Mouse (Mus musculus) forebrain, embryonic 15.5 days (tissue): ENCODE results near the gene Purb. TPM values are rescaled to one million over a fixed set of nuclear protein-coding genes. Genes with fewer than 3 reads are reported as not detected.
A peak's percentile ranks its signal among the peaks of the same experiment; 100 is the strongest.
"Not testable (repeated sequence)": the region's sequence is repeated elsewhere in the genome, so short reads cannot be mapped to it uniquely, and the experiment has no call there.

Experiments
- ATAC-seq: fragments of 200-750 bp; cut with Nextera tagmentation; replicated peaks from 2 replicates; pipeline ENCODE4 v1.8.0; 2017; ENCODE audit warnings: mild to moderate bottlenecking, moderate TSS enrichment, moderate library complexity
- H3K27ac ChIP-seq: fragments of 300-500 bp; sonication (generic); replicated peaks from 2 replicates; pipeline ENCODE4 v1.5.1; 2015; ENCODE audit warnings: mild to moderate bottlenecking, inconsistent platforms
- H3K27me3 ChIP-seq: fragments of 300-500 bp; sonication (generic); 2 replicates; pipeline ENCODE4 v1.6.1; 2015; ENCODE audit warnings: inconsistent platforms
- H3K36me3 ChIP-seq: fragments of 300-500 bp; sonication (generic); 2 replicates; pipeline ENCODE4 v1.6.1; 2015; ENCODE audit warnings: mild to moderate bottlenecking, inconsistent platforms
- H3K4me1 ChIP-seq: fragments of 300-500 bp; sonication (generic); 2 replicates; pipeline ENCODE4 v1.6.1; 2015; ENCODE audit warnings: inconsistent platforms
- H3K4me2 ChIP-seq: fragments of 300-500 bp; sonication (generic); replicated peaks from 2 replicates; pipeline ENCODE4 v1.6.1; 2015; ENCODE audit warnings: mild to moderate bottlenecking, inconsistent platforms
- H3K4me3 ChIP-seq: fragments of 300-500 bp; sonication (generic); 2 replicates; pipeline ENCODE4 v1.5.1; 2015; ENCODE audit warnings: mild to moderate bottlenecking, inconsistent platforms
- H3K9ac ChIP-seq: fragments of 300-500 bp; sonication (generic); replicated peaks from 2 replicates; pipeline ENCODE4 v1.6.1; 2015; ENCODE audit warnings: mild to moderate bottlenecking, inconsistent platforms
- H3K9me3 ChIP-seq: fragments of 300-500 bp; sonication (generic); 2 replicates; pipeline ENCODE4 v1.6.1; 2016; ENCODE audit warnings: inconsistent platforms
- WGBS: fragments of 180-500 bp; shearing (Covaris S2); methylation state at CpG from one replicate; pipeline ENCODE4 v1.1.7; 2015; ENCODE audit warnings: mixed read lengths; 5-methylcytosine and 5-hydroxymethylcytosine counted together
- microRNA-seq: library from miRNA; unstranded; fragments of <30 nt; microRNA quantifications from one replicate; pipeline ENCODE4, GENCODE M21; 2016
- polyA plus RNA-seq: library from polyadenylated mRNA; unstranded; fragments of >200 nt; fragmentation: Nextera tagmentation; extraction: Ambion mirVana; gene quantifications from 2 replicates; pipeline ENCODE4 v1.2.1, GENCODE M21; 2015

Gene Purb
- polyA plus RNA-seq, 1 experiment from 2014 or later, result 14.8 TPM

DNA sequence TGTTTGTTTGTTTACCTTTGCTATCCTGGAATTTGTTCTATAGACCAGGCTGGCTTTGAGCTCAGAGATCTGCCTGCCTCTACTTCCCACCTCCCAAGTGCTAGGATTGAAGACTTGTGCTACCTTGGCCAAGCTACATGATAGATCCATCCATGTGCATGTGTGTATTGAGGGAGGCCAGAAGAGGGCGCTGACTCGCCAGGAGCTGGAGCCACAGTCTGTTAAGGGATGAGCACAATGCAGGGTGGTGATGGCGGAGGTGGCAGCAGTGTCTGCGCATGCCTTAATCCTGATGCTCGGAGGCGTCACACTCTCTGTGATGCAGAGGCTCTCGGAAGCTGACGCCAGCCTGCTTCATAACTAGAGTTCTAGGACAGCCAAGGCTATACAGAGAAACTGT, 39.3 kb downstream of the Purb start:
- H3K27ac ChIP-seq, result no peak overlapping the region
- WGBS, result 65% methylated on average over 8 of the region's 8 CpGs
- no peaks in the 10 kb centered on the region for H3K4me1 ChIP-seq
- H3K9ac ChIP-seq, result no peak overlapping the region
- 0 out of 2 replicates have a peak, but pooled peaks have one; percentile 35 for ATAC-seq
- no peaks in the 10 kb centered on the region for H3K9me3 ChIP-seq
- no peaks in the 10 kb centered on the region for H3K27me3 ChIP-seq
- no peak overlapping the region for H3K4me3 ChIP-seq
- no peak overlapping the region for H3K4me2 ChIP-seq
- H3K36me3 ChIP-seq, result peaks cover 59% of the 10 kb centered on the region

DNA sequence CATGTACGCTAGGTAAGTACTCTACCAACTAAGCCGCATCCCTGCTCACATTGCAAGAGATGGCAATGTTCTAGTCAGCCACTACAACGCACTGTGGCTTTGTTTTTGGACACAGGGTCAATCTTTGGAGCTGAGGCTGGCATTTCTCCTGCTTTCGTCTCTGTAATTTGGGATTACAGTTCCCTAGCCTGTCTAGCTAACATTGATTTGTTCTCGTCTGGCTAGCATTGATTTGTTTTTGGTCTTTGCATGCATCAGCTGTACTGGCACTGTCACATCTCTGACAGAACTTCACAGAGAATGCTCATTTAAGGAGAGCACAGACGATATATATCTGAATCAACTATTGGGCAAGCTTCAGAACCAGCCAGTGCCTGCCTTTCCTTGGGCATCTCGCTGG, 45.5 kb downstream of the Purb start:
- no peaks in the 10 kb centered on the region for H3K9me3 ChIP-seq
- no peak overlapping the region for H3K9ac ChIP-seq
- no peak overlapping the region for H3K27ac ChIP-seq
- H3K27me3 ChIP-seq, result no peaks in the 10 kb centered on the region
- peaks cover 86% of the 10 kb centered on the region for H3K36me3 ChIP-seq
- no peaks in the 10 kb centered on the region for H3K4me1 ChIP-seq
- WGBS, result 92% methylated on average over 7 of the region's 7 CpGs
- no peak overlapping the region for H3K4me2 ChIP-seq
- no peak for ATAC-seq
- H3K4me3 ChIP-seq, result no peak overlapping the region

DNA sequence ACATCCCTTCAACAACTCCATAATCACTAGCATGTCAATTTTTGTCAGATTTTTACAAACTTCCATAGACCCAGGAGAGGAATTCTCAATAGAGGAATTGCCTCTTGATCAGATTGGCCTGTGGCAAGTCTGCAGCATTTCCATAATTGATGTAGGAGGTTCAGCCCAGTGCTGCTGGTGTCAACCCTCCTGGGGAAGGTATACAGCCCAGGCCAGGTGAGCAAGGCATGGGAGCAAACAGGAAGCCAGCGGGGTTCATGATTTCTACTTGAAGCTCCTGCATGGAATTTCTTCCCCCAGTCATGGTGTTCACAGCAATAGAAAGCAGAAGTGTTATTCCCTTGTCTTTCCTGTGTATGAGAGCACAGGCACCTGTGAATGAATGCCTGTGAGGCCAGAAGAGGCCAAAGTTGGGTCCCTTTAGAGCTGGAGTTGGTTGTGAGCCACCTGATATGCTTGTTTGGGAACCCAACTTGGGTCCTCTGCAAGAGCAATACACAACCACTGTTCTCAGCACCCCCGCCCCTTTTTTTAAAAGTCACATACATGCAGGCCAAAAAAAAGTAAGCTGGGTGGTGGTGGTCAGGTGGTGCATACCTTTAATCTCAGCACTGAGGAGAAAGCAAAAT, 54.9 kb downstream of the Purb start:
- peaks cover 47% of the 10 kb centered on the region for H3K36me3 ChIP-seq
- H3K27me3 ChIP-seq, result no peaks in the 10 kb centered on the region
- peaks cover 21% of the 10 kb centered on the region for H3K4me1 ChIP-seq
- H3K27ac ChIP-seq, result no peak overlapping the region
- H3K4me3 ChIP-seq, result no peak overlapping the region
- WGBS, result 83% methylated on average over 2 of the region's 2 CpGs
- H3K4me2 ChIP-seq, result no peak overlapping the region
- no peak for ATAC-seq
- no peaks in the 10 kb centered on the region for H3K9me3 ChIP-seq
- H3K9ac ChIP-seq, result no peak overlapping the region

DNA sequence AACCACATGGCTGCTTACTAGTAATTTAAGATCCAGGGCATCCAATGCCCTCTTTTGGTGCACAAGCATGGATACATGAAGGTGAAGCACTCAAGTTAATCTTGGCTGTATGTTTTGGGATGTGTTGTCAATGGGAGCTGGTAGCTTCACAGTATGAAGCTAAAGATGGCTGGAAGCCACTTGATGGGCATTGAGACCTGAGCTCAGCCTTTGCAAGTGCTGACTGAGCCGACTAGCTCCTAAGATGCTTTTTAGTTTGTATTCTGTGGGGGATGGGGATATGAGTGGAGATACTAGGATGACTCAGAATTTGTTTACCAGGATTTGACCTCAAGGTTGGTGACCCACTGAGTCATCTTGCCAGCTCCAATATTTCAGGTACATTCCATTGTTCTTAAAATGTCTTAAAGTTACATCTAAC, 55.4 kb downstream of the Purb start:
- 33% methylated on average over 1 of the region's 1 CpGs for WGBS

DNA sequence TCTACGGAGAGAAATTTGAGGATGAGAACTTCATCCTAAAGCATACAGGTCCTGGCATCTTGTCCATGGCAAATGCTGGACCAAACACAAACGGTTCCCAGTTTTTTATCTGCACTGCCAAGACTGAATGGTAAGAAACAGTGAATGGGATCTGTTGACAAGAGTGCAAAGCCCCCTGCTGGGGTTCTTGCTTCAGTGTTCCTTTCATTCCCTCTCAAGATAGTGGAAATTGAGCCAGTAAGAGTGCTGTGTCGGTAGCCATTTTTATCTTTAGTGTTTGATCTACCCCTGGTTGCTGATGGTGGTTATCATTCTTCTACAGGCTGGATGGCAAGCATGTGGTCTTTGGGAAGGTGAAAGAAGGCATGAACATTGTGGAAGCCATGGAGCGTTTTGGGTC, 56.6 kb downstream of the Purb start:
- 42% methylated on average over 4 of the region's 4 CpGs for WGBS
- not testable (repeated sequence) for ATAC-seq, H3K4me2 ChIP-seq, H3K27me3 ChIP-seq, H3K27ac ChIP-seq, H3K9ac ChIP-seq, H3K4me3 ChIP-seq, H3K9me3 ChIP-seq
- peaks cover 29% of the 10 kb centered on the region for H3K4me1 ChIP-seq
- peaks cover 37% of the 10 kb centered on the region for H3K36me3 ChIP-seq

More for the DNA sequence above, 55.4 kb downstream of the Purb start:
- no peak for ATAC-seq
- H3K27me3 ChIP-seq, result no peaks in the 10 kb centered on the region
- H3K4me3 ChIP-seq, result no peak overlapping the region
- H3K9ac ChIP-seq, result no peak overlapping the region
- peaks cover 44% of the 10 kb centered on the region for H3K36me3 ChIP-seq
- peaks cover 22% of the 10 kb centered on the region for H3K4me1 ChIP-seq
- H3K4me2 ChIP-seq, result no peak overlapping the region
- no peaks in the 10 kb centered on the region for H3K9me3 ChIP-seq
- no peak overlapping the region for H3K27ac ChIP-seq

DNA sequence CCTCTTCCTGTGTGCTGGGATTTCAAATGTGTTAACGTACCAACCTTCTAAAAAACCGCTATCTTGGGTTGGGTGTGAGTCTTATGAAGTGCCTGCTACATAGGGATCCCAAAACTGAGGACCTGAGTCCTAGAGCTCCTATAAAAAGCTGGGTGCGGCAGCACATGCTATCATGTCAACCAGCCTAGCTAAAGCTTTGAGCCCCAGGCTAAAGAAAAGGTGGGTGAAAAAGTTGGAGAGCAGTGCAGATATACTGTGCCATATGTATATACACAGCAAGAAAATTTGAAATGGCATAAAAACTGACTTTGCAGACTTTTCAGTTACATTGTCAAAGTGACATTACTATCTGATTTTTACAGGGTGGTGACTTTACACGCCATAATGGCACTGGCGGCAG, 57.0 kb downstream of the Purb start:
- WGBS, result 85% methylated on average over 5 of the region's 5 CpGs
- Histone ChIP-seq H3K9me3 (no peaks in the 10 kb centered on the region), H3K36me3 (peaks cover 37% of the 10 kb centered on the region), H3K4me2 (0 out of 2 replicates have a peak overlapping the region, but pooled peaks have one; percentile 1), H3K4me3 (no peak overlapping the region), H3K9ac (no peak overlapping the region), H3K27me3 (no peaks in the 10 kb centered on the region), H3K4me1 (peaks cover 29% of the 10 kb centered on the region), H3K27ac (no peak overlapping the region)
- no peak for ATAC-seq

Small RNA genes within 50 kb of the gene (microRNA-seq; reads per million reads assigned to microRNA genes)
- not detected for gene Gm22123

Other genes with a start within 250 kb of the Purb start
- gene Npc1l1, start 245.8 kb downstream of the Purb start, polyA plus RNA-seq, result 0.04 TPM in 1 of 2 replicates, not detected in the other
- 82.5 and 83.6 TPM in 2 replicates for gene Ddx56, start 208.1 kb downstream of the Purb start, polyA plus RNA-seq
- gene Tmed4, start 201.0 kb downstream of the Purb start, polyA plus RNA-seq, result 154 and 168 TPM in 2 replicates
- 88.0 and 88.7 TPM in 2 replicates for gene Ogdh, start 184.3 kb downstream of the Purb start, polyA plus RNA-seq
- 38.7 and 38.8 TPM in 2 replicates for gene Zmiz2, start 86.8 kb downstream of the Purb start, polyA plus RNA-seq
- 3,682 and 3,685 TPM in 2 replicates for gene Ppia, start 60.5 kb downstream of the Purb start, polyA plus RNA-seq
- gene H2afv, start 31.5 kb downstream of the Purb start, polyA plus RNA-seq, result 576 and 626 TPM in 2 replicates
- 0.34 and 0.41 TPM in 2 replicates for gene Myo1g, start 45.0 kb upstream of the Purb start, polyA plus RNA-seq
- 104 and 107 TPM in 2 replicates for gene Ccm2, start 71.0 kb upstream of the Purb start, polyA plus RNA-seq
- gene Nacad, start 130.1 kb upstream of the Purb start, polyA plus RNA-seq, result 66.9 and 67.4 TPM in 2 replicates
- 27.5 and 31.5 TPM in 2 replicates for gene Tbrg4, start 150.2 kb upstream of the Purb start, polyA plus RNA-seq
- not detected in 2 replicates for gene Wap, start 162.7 kb upstream of the Purb start, polyA plus RNA-seq
- 4.1 and 6.7 TPM in 2 replicates for gene Ramp3, start 182.6 kb upstream of the Purb start, polyA plus RNA-seq